Mouse (Mus musculus) lung, embryonic 14.5 days (tissue): Measurements from ENCODE around the gene Wdr24. TPM values are rescaled to one million over a fixed set of nuclear protein-coding genes. Genes with fewer than 3 reads are reported as not detected.

Source experiments
- ATAC-seq: fragments of 200-750 bp; cut with Nextera tagmentation; 2 replicates; pipeline ENCODE4 v1.8.0; 2017; ENCODE audit warnings: mild to moderate bottlenecking, moderate TSS enrichment, moderate library complexity; ENCODE audit not compliant: insufficient read depth
- DNase-seq: peaks from one replicate; pipeline ENCODE4 v3.0.0-alpha.2; 2015
- H3K27ac ChIP-seq: fragments of 300-500 bp; sonication (generic); 2 replicates; pipeline ENCODE4 v1.5.1; 2014; ENCODE audit warnings: low read depth, mild to moderate bottlenecking, moderate library complexity
- H3K27me3 ChIP-seq: fragments of 300-500 bp; sonication (generic); 2 replicates; pipeline ENCODE4 v1.6.1; 2014; ENCODE audit warnings: low read length, control low read depth; ENCODE audit not compliant: insufficient read depth
- H3K36me3 ChIP-seq: fragments of 300-500 bp; sonication (generic); 2 replicates; pipeline ENCODE4 v1.6.1; 2014; ENCODE audit warnings: control low read depth; ENCODE audit not compliant: insufficient read depth
- H3K4me1 ChIP-seq: fragments of 300-500 bp; sonication (generic); 2 replicates; pipeline ENCODE4 v1.6.1; 2014; ENCODE audit warnings: antibody characterized with exemption, control low read depth; ENCODE audit not compliant: insufficient read depth
- H3K4me2 ChIP-seq: fragments of 300-500 bp; sonication (generic); 2 replicates; pipeline ENCODE4 v1.6.1; 2014; ENCODE audit warnings: mild to moderate bottlenecking
- H3K4me3 ChIP-seq: fragments of 300-500 bp; sonication (generic); 2 replicates; pipeline ENCODE4 v1.5.1; 2014; ENCODE audit warnings: low read depth, low read length
- H3K9ac ChIP-seq: fragments of 300-500 bp; sonication (generic); 2 replicates; pipeline ENCODE4 v1.6.1; 2014
- H3K9me3 ChIP-seq: fragments of 300-500 bp; sonication (generic); 2 replicates; pipeline ENCODE4 v1.6.1; 2016; ENCODE audit warnings: low read depth, low read length, control low read depth
- CTCF ChIP-seq: IDR thresholded peaks from 2 replicates; pipeline ENCODE4 v1.5.1; 2016; ENCODE audit warnings: antibody characterized with exemption, low read depth
- WGBS: fragments of 180-500 bp; shearing (Covaris S2); extraction: QIAGEN DNeasy Blood & Tissue Kit; methylation state at CpG from one replicate; pipeline ENCODE4 v1.1.7; 2014; 5-methylcytosine and 5-hydroxymethylcytosine counted together
- microRNA-seq: library from miRNA; unstranded; fragments of <30 nt; microRNA quantifications from one replicate; pipeline ENCODE4, GENCODE M21; 2016; ENCODE audit warnings: borderline number of aligned reads
- polyA plus RNA-seq: library from polyadenylated mRNA; unstranded; fragments of >200 nt; fragmentation: Nextera tagmentation; extraction: Ambion mirVana; gene quantifications from 2 replicates; pipeline ENCODE4 v1.2.1, GENCODE M21; 2014

The Wdr24 gene
- polyA plus RNA-seq, 1 experiment from 2014 or later = 26.0 TPM

DNA sequence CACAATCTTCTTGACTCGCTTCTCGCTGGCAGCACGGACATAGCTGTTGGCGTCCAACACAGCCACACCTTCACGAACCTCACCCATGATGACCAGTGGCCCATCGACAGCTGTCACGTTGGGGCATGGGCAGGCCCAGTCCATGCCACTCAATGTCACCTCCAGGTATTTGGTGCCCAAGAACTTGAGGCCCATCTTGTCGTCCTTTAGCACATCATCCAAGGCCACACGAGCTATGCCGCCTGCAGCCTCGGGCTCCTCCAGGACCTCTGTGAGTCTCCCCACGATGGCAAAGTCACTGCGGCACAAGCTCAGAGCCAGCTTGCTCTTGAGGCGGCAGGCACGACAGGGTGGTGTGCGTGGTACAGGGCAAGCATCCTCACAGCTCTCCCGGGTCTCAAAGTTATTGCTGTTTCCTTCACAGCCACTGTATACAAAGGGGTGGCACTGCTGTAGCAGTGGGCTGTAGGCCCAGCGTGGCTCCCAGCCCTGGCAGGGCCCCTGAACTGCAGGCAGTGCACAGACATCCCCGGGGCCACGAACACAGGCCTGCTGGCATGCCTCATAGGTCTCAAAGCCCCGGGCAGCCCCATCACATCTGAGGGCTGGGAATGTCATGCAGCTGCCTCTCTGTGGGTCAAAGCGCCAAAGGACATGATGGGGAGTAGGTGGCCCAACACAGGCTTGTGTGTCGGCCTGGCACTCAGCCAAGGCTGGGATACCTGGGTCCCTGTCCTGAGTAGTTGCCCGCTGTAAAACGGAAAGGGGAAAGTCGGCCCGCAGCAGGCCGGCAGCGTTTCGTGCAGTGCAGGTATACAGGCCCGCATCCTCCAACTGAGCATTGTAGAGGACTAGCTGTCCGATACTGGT is 54.5 kb downstream of the Wdr24 start:
- H3K4me2 ChIP-seq = no peak overlapping the region
- H3K27me3 ChIP-seq = no peaks in the 10 kb centered on the region
- WGBS = 89% methylated on average over 32 of the region's 32 CpGs
- peaks cover 12% of the 10 kb centered on the region; the same call in 1 of the 2 replicates for H3K4me1 ChIP-seq
- no peak overlapping the region for H3K9ac ChIP-seq
- H3K9me3 ChIP-seq = no peaks in the 10 kb centered on the region
- no peak overlapping the region for H3K4me3 ChIP-seq
- no peak for TF ChIP-seq CTCF
- no peak overlapping the region for H3K27ac ChIP-seq
- DNase-seq = no peak
- no peak for ATAC-seq
- H3K36me3 ChIP-seq = peaks cover 42% of the 10 kb centered on the region

Small RNA genes within 50 kb of the gene (microRNA-seq; reads per million reads assigned to microRNA genes)
- gene Mir3082 (not detected), gene Mir6966 (not detected)

Other genes with a start within 250 kb of the Wdr24 start
- gene Lmf1, start 244.5 kb upstream of the Wdr24 start, polyA plus RNA-seq = 25.7 and 26.1 TPM in 2 replicates
- gene Gng13, start 106.5 kb upstream of the Wdr24 start, polyA plus RNA-seq = 1.3 and 1.4 TPM in 2 replicates
- gene Chtf18, start 96.2 kb upstream of the Wdr24 start, polyA plus RNA-seq = 27.1 and 32.3 TPM in 2 replicates
- 22.1 and 22.6 TPM in 2 replicates for gene Rpusd1, start 96.0 kb upstream of the Wdr24 start, polyA plus RNA-seq
- 0.24 and 0.31 TPM in 2 replicates for gene Mslnl, start 87.6 kb upstream of the Wdr24 start, polyA plus RNA-seq
- gene Msln, start 69.2 kb upstream of the Wdr24 start, polyA plus RNA-seq = 1.8 and 4.6 TPM in 2 replicates
- gene Narfl, start 49.9 kb upstream of the Wdr24 start, polyA plus RNA-seq = 24.3 and 25.6 TPM in 2 replicates
- gene Haghl, start 38.0 kb upstream of the Wdr24 start, polyA plus RNA-seq = 55.1 and 57.9 TPM in 2 replicates
- 0.12 TPM in 1 of 2 replicates, not detected in the other for gene Ccdc78, start 37.0 kb upstream of the Wdr24 start, polyA plus RNA-seq
- gene Fam173a, start 30.7 kb upstream of the Wdr24 start, polyA plus RNA-seq = 81.9 and 96.8 TPM in 2 replicates
- not detected in 2 replicates for gene AC134908.4, start 28.0 kb upstream of the Wdr24 start, polyA plus RNA-seq
- 10.4 and 12.7 TPM in 2 replicates for gene Metrn, start 26.5 kb upstream of the Wdr24 start, polyA plus RNA-seq
- gene Fbxl16, start 14.5 kb upstream of the Wdr24 start, polyA plus RNA-seq = 0.97 and 1.3 TPM in 2 replicates
- gene Jmjd8, start 5.2 kb downstream of the Wdr24 start, polyA plus RNA-seq = 39.5 and 40.6 TPM in 2 replicates
- 335 and 367 TPM in 2 replicates for gene Stub1, start 9.8 kb downstream of the Wdr24 start, polyA plus RNA-seq
- gene Rhbdl1, start 13.7 kb downstream of the Wdr24 start, polyA plus RNA-seq = 1.8 and 2.0 TPM in 2 replicates
- 1.0 and 1.4 TPM in 2 replicates for gene Gm20683, start 18.1 kb downstream of the Wdr24 start, polyA plus RNA-seq
- gene Rhot2, start 21.2 kb downstream of the Wdr24 start, polyA plus RNA-seq = 10.8 and 11.0 TPM in 2 replicates
- 29.9 and 34.1 TPM in 2 replicates for gene Wdr90, start 37.9 kb downstream of the Wdr24 start, polyA plus RNA-seq
- 17.7 and 17.9 TPM in 2 replicates for gene Mcrip2, start 45.1 kb downstream of the Wdr24 start, polyA plus RNA-seq
- gene Mettl26, start 51.4 kb downstream of the Wdr24 start, polyA plus RNA-seq = 44.6 and 45.7 TPM in 2 replicates
- gene Wfikkn1, start 57.2 kb downstream of the Wdr24 start, polyA plus RNA-seq = 0.57 and 0.87 TPM in 2 replicates
- 15.3 and 15.4 TPM in 2 replicates for gene Rab40c, start 96.1 kb downstream of the Wdr24 start, polyA plus RNA-seq
- gene Pigq, start 121.3 kb downstream of the Wdr24 start, polyA plus RNA-seq = 65.9 and 69.0 TPM in 2 replicates
- gene Nhlrc4, start 121.3 kb downstream of the Wdr24 start, polyA plus RNA-seq = not detected in 2 replicates
- gene A930017K11Rik, start 128.9 kb downstream of the Wdr24 start, polyA plus RNA-seq = 0.16 and 0.26 TPM in 2 replicates
- gene Capn15, start 162.2 kb downstream of the Wdr24 start, polyA plus RNA-seq = 26.7 and 30.5 TPM in 2 replicates
- gene Rab11fip3, start 245.9 kb downstream of the Wdr24 start, polyA plus RNA-seq = 15.2 and 15.3 TPM in 2 replicates